Mouse (Mus musculus) heart, adult 8-10 months (tissue): ENCODE data around the gene Zfhx3. TPM values are rescaled to one million over a fixed set of nuclear protein-coding genes. Genes with fewer than 3 reads are reported as not detected.
A peak's percentile ranks its signal among the peaks of the same experiment; 100 is the strongest.

ENCODE experiments used
- DNase-seq: peaks from one replicate; pipeline ENCODE4 v3.0.0; 2022; ENCODE audit warnings: low spot score
- total RNA-seq, 4 experiments: library from RNA; stranded (reverse); gene quantifications; 2 replicates each; pipeline ENCODE4 v1.2.4; 2022

Zfhx3 gene
- total RNA-seq, 4 experiments from 2014 or later, result 7.7 to 8.0 (median 7.8) TPM

DNA sequence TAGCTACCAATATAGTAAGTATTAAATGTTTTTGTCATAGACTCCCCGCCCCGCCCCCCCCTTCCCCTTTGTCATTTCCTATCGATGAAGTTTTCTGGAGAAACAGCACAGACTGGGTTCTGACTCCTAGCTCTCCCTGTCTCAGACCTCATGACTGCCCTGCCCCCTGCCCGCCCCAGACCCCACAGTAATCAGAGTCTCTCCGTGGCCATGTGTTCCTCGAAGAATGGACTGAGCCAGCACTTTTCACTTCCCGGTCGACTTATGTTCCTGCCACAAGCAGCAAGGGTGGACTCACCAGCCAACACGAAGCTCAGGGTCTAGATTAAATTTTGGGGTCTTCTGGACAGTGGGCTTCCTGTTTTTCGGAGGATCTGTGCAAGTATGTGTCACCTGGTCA, 840.7 kb downstream of the Zfhx3 start:
- no peak for DNase-seq

DNA sequence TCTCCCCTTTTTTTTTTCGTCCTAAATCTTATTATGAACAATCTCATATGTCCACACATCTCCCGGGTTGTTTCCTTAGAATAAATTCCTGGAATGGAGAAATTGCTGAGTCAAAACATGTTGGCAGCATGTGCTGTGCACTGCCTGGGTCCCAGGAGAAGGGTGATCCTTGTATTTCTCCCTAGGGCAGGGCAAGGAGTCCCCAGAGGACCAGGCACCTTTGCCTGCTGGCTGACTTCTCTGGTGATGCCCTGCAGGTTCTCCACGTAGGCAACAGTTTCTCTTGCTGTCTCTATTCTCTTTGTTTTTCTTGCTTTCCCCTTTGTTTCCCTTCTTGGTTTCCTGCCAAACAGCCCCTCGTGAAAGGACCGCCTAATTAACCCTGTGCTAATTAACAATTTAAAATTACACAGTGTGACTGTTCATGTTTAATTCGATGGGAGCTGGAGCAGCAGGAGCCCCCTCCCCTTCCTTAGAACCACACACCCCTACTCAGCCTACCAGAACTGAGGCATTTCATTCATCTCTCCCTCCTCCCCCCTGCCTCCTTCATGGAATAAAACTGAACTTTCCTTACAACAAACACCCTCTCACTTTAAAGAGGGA, 845.8 kb downstream of the Zfhx3 start:
- no peak for DNase-seq

DNA sequence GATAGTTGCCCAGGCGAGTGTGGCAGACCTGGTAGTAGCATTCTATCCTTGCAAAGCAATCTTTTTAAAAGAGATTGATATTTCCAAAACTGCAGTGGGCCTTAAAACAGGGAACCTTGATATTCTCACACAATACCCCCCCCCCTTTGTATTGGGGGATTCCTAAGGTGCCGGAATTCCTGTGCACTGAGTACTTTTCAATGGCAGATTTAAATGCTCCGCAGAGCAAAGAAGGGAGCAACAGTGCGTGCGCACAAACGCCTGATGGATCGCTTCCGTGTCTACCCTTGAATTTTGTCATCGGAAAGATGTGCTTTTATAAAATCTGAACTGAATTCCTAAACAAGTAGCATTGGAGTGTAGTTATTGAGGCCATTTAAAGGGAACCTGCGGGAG, 846.3 kb downstream of the Zfhx3 start:
- DNase-seq, result no peak

DNA sequence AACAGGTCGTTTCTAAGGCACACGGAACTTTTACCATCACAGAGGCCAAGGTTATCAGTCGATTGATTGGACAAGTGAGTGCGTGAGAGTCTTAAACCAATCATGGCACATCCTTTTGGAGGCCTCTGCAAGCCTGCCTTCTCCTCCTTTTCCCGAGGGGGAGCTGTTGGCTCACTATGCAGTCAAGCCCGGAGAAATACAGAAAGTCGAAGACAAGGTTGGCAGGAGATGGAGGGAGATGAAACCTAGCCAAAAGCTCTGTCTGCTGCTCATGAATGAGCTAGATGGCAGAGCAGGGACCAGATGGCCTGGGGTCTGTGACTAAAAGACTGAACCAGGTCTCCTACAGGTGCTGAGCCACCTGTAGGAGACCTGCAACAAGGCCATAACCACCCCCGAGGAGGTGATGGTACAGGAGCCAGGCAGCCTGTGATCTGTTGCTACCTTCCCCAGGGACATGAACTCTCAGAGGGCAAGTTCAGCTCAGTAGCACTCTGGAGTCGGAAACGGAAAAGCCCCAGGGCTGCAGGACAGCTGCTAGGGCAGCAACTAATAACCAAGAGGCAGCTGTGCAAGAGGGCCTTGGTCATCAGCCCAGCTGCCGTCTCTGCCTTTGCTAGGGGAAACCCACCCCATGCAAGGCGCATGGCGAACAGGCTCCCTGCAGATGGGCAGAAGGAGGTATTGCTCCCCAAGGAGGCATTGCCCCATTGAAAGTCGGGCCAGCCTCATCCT, 848.3 kb downstream of the Zfhx3 start:
- no peak for DNase-seq

DNA sequence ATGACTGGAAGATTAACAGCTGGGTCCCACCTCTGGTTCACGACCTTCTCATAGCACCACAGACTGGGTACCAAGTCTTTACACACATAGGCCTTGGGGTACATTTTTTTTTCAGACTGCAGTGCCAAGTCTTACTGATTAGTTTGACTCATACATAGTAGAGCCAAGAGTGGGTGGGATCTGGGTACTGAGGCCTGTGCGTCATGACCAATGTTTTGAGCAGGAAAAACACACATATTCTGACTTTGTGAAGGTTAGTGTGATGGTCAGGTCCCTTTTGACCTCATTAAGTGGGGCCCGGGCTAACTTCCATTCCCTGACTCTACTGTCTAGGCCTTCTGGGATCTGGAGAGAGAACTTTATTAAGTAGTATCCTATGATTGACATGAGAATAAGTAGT, 853.6 kb downstream of the Zfhx3 start:
- no peak for DNase-seq

DNA sequence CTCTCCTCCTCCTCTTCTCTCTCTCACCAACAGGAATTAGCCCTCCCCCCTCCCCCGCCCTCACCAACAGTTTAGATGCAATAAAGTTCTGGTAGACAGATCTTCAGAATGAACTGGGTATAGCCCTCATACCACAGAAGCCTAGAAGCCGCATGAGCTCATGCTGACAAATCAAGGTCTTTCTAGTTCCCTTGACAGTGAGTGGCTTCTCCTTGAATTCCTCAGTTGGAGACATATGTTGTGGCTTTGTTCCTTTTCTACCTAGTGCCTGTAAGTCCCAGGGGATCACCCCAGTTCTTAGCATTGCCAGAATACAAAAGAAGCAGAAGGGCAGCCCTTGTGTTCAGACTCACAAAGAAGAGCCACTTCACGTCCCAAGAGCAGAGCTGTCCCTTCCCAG, 854.4 kb downstream of the Zfhx3 start:
- no peak for DNase-seq

DNA sequence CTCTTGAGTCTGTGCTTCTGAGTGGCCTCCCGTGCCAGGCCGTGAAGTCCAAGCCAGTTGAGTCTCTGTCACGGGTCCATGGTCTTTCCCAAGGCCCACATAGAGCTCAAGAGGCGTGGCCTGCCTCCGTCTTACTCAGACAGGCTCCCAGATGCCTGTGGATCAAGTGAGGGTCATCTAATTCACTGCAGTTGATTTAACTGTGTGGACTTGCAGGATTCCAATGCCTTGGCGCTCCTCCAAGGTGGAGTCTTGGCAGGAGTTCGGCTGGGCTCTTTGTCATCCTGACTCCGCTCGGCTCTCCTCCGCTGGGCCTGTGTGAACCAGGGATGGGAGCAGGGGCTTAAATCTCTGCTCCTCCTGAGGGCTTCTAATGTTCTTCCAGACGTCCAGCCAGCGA, 855.6 kb downstream of the Zfhx3 start:
- DNase-seq, result peak; percentile 78

DNA sequence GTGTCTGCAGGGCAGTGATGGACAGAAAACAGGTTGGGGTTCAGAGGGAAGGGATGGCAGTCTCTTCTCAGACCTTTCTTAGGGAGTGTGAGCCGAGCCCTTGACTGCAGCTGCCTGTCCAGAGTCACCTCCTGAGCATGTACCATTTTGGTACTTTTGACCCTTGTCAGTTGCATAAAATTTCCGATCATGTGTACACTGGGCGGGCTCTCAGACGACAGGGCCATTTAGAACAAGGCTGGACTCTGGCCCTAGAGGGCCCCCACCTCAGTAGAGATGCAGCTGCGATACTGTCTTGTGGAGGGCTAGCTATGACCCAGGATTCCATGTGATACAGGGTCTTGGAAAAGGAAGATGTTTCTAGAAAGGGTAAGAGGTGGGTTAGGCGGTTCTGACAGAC, 856.8 kb downstream of the Zfhx3 start:
- no peak for DNase-seq

DNA sequence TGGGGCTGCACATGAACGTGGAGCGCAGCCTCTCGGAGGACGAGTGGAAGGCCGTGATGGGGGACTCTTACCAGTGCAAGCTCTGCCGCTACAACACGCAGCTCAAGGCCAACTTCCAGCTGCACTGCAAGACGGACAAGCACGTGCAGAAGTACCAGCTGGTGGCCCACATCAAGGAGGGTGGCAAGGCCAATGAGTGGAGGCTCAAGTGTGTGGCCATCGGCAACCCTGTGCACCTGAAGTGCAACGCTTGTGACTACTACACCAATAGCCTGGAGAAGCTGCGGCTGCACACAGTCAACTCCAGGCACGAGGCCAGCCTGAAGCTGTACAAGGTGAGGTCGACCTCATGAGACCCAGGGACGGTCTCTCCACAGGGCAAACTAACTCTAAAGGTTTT, 857.9 kb downstream of the Zfhx3 start:
- no peak for DNase-seq

DNA sequence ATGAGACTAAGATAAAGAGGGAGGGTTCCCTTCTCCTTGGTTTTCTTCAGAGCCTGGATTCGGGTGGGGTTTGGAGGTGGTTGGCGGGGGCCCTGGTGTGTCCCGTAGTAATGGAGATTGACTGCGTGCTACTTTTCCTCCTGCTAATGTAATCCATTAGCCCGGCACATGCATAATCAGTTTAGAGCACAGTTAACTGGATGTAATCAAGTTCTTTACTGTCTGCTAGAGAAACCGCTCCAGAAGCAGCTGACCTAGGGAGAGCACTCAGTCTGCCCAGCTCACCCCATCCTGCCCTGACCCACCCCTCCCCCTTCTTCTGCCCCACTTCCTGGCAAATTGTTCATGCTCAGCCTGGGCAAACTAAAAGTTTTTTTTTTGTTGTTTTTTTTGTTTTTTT, 860.6 kb downstream of the Zfhx3 start:
- DNase-seq, result no peak

DNA sequence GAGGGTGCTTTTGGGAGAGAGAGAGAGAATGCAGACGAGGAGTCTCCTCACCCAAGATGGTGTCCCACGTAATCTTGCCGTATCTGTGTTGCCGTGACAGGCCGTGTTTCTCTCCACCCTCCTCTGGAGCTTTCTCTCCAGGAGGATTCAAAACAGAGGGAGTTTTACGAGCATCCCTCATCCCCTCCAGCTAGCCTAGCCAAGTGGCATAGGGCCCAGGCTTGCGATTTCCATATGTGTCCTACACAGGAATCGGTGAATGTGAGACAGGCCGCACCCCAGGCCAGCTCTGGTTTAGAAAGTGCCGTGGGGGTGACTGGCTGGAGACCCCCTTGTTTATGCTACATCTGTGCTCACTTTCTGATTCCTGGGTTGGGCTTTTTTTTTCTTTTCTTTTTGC, 869.2 kb downstream of the Zfhx3 start:
- no peak for DNase-seq

DNA sequence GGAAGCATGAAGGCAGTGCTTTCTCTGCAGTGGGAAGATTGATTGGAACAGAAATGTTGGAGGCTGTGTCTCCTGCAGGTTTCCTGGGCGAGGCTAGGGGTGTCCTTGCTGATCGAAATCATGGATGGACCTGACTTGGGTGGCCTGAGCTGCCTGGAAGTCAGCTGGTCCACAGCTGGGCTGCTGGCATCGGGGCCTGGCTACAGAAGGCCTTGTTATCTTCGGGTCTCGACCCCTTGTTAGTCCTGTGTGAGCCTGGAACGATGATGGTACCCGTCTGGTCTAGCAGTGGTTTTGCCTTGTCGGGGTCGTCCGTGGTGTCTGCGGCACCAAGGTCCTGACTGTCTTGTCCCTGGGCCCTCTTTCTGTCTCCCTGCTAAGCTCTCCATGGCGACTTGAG, 870.9 kb downstream of the Zfhx3 start:
- no peak for DNase-seq

DNA sequence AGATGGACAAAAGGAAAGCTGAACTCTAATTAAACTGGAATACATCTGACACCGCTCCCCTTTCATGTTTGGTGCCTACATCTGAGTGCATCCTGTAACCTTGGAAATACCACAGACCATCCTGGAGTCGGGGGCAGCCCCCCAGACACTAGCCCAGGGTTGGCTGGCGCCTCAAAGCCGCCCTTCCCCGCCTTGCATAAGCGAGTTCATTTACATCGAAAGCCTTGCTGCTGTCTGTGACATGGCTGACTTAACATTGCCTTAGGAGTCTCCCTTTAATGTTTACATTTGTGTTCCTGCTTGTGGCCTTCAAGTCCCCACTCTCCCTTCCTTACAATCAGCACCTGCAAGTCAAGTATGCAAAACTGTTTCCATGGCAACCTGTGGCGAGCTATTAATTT, 876.8 kb downstream of the Zfhx3 start:
- no peak for DNase-seq

DNA sequence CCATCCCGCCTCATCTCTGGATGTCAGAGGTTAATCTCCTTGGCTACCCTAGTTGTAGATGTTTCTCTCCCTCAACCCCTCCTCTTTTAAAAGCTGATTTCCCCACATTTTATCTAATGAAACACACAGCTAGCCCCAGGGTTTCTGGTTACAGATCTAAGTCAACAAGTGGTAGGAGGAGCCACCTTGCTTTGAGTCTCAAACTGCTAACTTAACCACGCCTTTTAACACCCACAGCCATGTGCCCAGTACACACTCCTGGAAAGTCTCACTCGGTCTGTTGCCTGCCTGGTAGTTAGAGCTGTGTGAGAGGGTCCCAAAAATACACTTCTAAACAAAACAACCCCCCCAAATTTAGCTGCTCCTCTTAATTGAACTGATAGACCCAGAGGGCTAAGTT, 877.4 kb downstream of the Zfhx3 start:
- no peak for DNase-seq

DNA sequence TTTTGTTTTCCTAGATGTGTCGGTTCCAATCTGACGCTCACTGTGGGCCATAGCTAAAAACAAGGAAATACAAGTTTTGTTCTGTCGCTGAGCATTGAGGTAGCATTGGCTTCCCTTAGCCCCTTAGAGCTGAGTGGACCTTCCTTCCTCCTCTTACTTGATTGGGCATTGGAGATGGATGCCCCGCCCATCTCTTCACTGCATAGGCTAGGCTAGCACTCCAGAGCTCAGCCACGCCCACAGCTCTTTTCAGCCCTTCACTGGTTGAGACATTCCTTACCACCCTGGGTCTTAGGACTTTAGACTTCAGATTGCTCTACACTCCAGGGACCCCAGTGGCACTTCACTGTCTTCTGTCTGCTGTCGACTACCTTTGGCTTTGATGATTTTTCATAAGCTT, 878.2 kb downstream of the Zfhx3 start:
- no peak for DNase-seq

DNA sequence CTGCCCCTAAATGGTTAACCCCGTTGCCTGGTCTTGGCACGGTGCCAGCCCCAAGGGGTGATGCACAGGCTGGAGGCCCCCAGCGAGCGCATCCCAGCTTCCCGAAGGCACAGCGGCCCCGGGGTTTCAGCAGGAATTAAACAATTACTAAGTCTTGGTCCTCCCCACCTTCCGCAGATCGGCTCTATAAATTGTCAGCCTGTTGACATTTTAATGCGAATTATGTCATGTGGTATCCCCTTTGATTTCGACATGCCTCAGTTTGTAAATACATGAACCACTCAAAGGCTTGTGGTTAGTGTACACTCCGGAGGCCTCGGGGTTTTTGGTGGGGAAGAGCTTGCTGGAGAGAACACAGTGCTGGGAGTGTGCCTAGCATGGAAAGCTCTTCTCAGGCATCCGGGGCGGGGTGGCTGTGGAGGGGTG, 880.4 kb downstream of the Zfhx3 start:
- DNase-seq, result no peak

DNA sequence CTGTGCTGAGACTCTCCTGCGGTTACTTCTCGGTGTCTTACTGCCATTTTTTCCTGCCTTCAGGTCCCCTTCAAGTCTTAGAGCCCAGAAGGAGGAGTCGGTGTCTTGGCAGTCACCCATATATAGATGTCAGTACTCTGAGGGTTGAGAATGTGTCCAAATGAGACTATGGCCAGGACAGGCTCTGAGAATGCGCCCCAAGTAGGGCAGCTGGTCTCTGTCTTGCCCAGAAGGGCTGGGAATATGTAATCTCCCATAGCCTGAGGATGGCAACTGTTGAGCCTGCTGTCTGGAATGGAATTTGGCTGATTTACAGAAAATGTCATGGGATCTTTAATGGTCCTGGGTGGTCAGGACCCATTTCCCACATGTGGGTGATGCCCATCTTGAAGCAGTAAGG, 881.6 kb downstream of the Zfhx3 start:
- no peak for DNase-seq

DNA sequence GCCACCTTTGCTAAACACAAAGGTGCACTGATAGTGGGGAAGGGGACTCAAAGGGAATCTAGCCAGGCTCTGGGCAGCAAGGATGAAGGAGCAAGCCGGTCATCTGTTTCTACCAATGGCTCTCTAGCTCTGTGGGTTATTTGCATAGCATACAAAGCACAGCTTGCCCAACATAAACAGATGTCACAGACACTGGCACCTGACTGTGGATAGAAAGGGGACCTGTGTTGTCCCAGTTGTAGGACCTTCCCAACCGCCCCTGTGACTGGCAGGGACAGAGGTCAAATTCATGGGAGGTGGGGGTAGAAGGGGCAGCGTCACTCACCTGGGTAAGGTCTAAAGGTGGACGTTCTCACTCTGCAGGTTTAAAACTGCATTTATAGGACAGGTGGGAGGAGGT, 884.0 kb downstream of the Zfhx3 start:
- no peak for DNase-seq

DNA sequence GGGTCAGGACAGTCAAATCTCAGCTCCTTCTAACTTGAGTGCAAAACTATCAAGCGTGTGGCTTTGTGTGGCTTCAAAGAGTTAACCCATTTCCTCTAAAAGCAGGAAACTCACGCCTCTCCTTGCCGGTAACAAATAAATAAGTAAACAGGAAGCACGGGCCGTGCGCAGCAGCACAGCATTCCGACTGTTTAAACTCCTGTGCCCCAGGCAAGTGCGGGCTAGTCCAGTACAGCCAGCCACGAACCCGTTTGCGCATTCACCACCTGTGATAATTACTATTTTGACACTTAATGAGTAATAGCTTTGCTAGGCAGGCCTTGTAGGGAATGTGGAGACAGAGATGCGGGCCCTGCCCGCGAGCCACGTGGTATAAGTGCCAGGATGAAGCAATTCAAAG, 885.0 kb downstream of the Zfhx3 start:
- peak; percentile 26 for DNase-seq

DNA sequence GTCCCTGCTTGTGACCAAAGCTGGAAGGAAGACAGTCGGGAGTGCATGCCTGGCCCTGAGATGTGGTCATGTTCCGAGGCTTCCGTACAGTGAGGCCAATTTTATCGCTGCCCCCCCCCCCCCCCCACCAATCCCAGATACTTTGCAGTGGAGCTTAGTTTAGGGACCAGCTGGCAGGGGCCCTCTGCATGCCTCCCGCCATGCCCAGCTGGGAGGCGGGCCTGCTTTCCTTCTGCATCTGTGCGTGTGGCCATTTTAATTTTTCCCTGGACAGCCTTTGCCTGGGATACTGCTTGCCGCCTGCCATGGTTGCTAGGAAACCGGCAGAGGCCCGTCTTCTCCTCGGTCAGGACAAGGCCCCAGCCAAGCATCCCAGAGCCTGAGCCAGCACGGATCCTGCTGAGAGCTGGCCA, 886.9 kb downstream of the Zfhx3 start:
- no peak for DNase-seq

DNA sequence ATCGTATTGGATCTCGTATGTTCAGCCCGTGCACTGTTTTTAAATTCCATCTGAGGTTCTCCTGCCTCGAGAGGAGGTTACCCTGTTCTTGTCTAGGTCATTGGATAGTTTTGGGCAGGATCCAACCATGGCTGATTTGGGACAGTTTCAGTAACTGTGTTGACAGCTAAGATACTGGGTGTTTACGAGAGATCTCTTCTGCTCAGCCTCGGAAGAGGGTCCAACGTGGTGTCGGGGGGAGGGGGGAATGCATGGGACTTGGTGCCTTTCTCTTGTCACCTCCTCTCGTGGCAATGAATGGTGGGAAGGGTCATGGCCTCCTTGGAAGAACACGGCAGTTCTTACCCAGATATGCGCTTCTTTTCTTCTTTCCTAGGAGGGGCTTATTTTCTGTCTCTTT, 892.7 kb downstream of the Zfhx3 start:
- no peak for DNase-seq

DNA sequence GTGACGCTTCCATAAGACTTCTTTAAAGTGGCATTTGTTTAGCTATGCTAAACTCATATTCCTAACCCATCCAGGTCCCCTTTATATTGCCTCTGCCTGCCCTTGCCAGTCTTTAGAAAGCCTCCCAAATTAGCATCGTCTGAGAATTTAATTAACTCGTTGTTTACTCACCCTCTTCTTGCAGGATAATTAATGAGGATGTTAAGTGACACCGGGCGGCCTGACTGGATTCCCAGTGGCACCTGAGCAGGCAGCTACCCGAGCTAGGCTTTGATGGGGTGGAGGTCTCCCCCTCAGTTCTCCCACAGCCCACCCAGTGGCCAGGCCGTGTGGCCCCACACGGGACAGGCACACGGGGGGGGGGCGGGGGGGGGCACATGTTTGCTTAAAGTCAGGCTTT, 895.3 kb downstream of the Zfhx3 start:
- DNase-seq, result no peak

DNA sequence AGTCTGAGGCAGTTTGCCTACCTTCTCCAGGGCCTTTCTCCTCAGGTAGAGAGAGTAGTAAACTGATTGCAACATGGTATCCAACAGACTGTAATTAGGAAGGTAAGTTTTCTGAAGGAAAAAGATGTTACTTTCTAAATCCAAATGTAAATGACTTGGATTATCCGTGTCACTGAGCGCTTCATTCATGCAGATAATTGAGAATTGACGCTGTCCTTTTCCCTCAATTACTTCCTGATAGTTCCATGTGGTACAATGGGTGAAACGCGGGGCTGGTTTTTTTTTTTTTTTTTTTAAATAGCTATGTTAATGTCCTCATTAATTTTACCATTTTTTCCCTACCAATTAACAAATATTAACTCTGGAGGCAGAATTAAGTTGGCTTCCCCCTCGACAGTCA, 896.3 kb downstream of the Zfhx3 start:
- no peak for DNase-seq

DNA sequence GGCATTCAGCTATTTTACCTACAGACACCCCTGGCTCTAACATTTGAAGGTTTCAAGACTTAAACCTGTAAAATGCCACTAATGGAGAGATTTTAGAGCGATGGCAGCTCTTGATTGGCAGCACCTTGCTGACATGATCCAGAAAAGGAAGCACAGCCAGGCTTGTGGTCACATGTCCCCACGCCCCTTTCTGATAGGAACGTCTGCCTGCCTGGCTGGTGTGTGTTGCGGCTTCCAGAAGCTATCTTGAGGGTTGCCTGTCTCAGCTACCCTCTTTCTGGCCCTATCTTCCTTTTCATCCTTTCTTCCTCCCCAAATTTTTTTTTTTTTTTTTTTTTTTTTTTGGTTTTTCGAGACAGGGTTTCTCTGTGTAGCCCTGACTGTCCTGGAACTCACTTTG, 899.9 kb downstream of the Zfhx3 start:
- no peak for DNase-seq
